Mouse (Mus musculus) G1E (cell line): ENCODE results near the gene Katnbl1.
"Not testable (repeated sequence)": the region's sequence is repeated elsewhere in the genome, so short reads cannot be mapped to it uniquely, and the experiment has no call there.

ENCODE experiments used
- CTCF ChIP-seq: IDR thresholded peaks from 2 replicates; pipeline ENCODE4 v1.5.1; 2012; ENCODE audit warnings: low read depth, low read length, inconsistent platforms, mixed read lengths
- GATA1 ChIP-seq: IDR thresholded peaks from 2 replicates; pipeline ENCODE4 v1.6.1; 2012; ENCODE audit warnings: borderline replicate concordance, low read length, inconsistent platforms, mixed read lengths
- GATA2 ChIP-seq: IDR thresholded peaks from 2 replicates; pipeline ENCODE4 v1.6.1; 2012; ENCODE audit warnings: low read depth, low read length, inconsistent platforms, borderline replicate concordance
- POLR2AphosphoS5 ChIP-seq: IDR thresholded peaks from 2 replicates; pipeline ENCODE4 v1.6.1; 2012; ENCODE audit warnings: low read depth, low read length, inconsistent platforms; ENCODE audit not compliant: insufficient replicate concordance
- TAL1 ChIP-seq: conservative IDR thresholded peaks from 2 replicates; pipeline ENCODE4 v1.6.1; 2012; ENCODE audit warnings: low read depth, low read length, inconsistent platforms, mixed read lengths

GRCm38 (mm10) chr2:112448046-112448445 lies 69.0 kb downstream of the Katnbl1 start:
- not testable (repeated sequence) for TF ChIP-seq CTCF, POLR2AphosphoS5, GATA1, TAL1, GATA2
